16 mouse cellular contexts compared by ENCODE assay signal in the genomic region with DNA sequence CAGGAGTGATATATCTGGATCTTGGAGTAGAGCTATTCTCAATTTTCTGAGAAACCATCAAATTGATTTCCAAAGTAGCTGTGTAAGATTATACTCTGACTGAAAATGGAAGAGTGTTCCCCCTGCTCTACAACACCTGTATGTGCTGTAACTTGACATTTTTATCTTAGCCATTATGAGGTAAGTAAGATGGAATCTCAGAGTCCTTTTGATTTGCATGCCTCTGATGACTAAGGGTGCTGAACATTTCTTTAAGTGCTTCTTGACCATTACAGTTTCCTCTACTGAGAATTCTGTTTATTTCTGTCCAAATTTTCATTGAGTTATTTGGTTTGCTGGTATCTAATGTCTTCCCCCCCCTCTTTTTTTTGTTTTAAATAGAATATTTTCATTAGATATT.
"Had no signal": no experiment of that assay in that cellular context is flagged by ENCODE, and none has a peak within 500 bp of the region (broad histone marks: within the 10 kb centered on the region; RNA-seq: fewer than 3 reads in every experiment).

No protein-coding gene starts in this region.

- H3K4me1 ChIP-seq: neural tube, embryonic 13.5 days; neural tube, embryonic 15.5 days; stomach, embryonic 15.5 days had no signal

- H3K9me3 ChIP-seq: neural tube, embryonic 13.5 days; neural tube, embryonic 15.5 days; stomach, embryonic 15.5 days had no signal

- DNase-seq: retina, postnatal 1 day; right cerebral cortex, adult 18-20 months; right cerebral cortex, postnatal 14 days; right cerebral cortex, postnatal 25 days; right cerebral cortex, postnatal 4 days; spleen, adult 18-20 months; thymus, adult 18-20 months; thymus, adult 2 months; thymus, postnatal 14 days; thymus, postnatal 25 days; thymus, postnatal 36 days; thymus, postnatal 4 days had no signal

- H3K4me2 ChIP-seq: neural tube, embryonic 13.5 days; neural tube, embryonic 15.5 days; stomach, embryonic 15.5 days had no signal

- H3K36me3 ChIP-seq: neural tube, embryonic 13.5 days; neural tube, embryonic 15.5 days; stomach, embryonic 15.5 days had no signal

- H3K9ac ChIP-seq: neural tube, embryonic 13.5 days; neural tube, embryonic 15.5 days; stomach, embryonic 15.5 days had no signal

- H3K27me3 ChIP-seq: neural tube, embryonic 13.5 days; neural tube, embryonic 15.5 days; stomach, embryonic 15.5 days had no signal

- H3K27ac ChIP-seq: neural tube, embryonic 13.5 days; neural tube, embryonic 15.5 days; stomach, embryonic 15.5 days; stomach, postnatal 0 days had no signal

- H3K4me3 ChIP-seq: neural tube, embryonic 13.5 days; neural tube, embryonic 15.5 days; stomach, embryonic 15.5 days had no signal
